Mouse (Mus musculus) stomach, embryonic 16.5 days (tissue): Measurements from ENCODE around the gene Cox7a1. TPM values are rescaled to one million over a fixed set of nuclear protein-coding genes. Genes with fewer than 3 reads are reported as not detected.
"Not testable (repeated sequence)": the region's sequence is repeated elsewhere in the genome, so short reads cannot be mapped to it uniquely, and the experiment has no call there.

Source experiments
- ATAC-seq: fragments of 200-750 bp; cut with Nextera tagmentation; 2 replicates; pipeline ENCODE4 v1.8.0; 2017; ENCODE audit warnings: moderate number of reproducible peaks, moderate TSS enrichment; ENCODE audit not compliant: insufficient read depth, low FRiP score
- H3K27ac ChIP-seq: fragments of 300-500 bp; sonication (generic); 2 replicates; pipeline ENCODE4 v1.5.1; 2014; ENCODE audit warnings: low read length
- H3K27me3 ChIP-seq: fragments of 300-500 bp; sonication (generic); 2 replicates; pipeline ENCODE4 v1.6.1; 2014; ENCODE audit warnings: low read length, control low read depth, mixed read lengths; ENCODE audit not compliant: control insufficient read depth, insufficient read depth
- H3K36me3 ChIP-seq: fragments of 300-500 bp; sonication (generic); 2 replicates; pipeline ENCODE4 v1.6.1; 2014; ENCODE audit warnings: low read length; ENCODE audit not compliant: control insufficient read depth, insufficient read depth
- H3K4me1 ChIP-seq: fragments of 300-500 bp; sonication (generic); 2 replicates; pipeline ENCODE4 v1.6.1; 2014; ENCODE audit warnings: low read length, control low read depth, mixed read lengths; ENCODE audit not compliant: control insufficient read depth, insufficient read depth
- H3K4me2 ChIP-seq: fragments of 300-500 bp; sonication (generic); 2 replicates; pipeline ENCODE4 v1.6.1; 2014; ENCODE audit warnings: low read depth, low read length, mixed read lengths
- H3K4me3 ChIP-seq: fragments of 300-500 bp; sonication (generic); replicated peaks from 2 replicates; pipeline ENCODE4 v1.5.1; 2014; ENCODE audit warnings: mild to moderate bottlenecking, low read length
- H3K9ac ChIP-seq: fragments of 300-500 bp; sonication (generic); 2 replicates; pipeline ENCODE4 v1.6.1; 2014; ENCODE audit warnings: low read length
- H3K9me3 ChIP-seq: fragments of 300-500 bp; sonication (generic); replicated peaks from 2 replicates; pipeline ENCODE4 v1.6.1; 2016; ENCODE audit warnings: low read length, control low read depth; ENCODE audit not compliant: control insufficient read depth
- WGBS: fragments of 180-500 bp; shearing (Covaris S2); extraction: QIAGEN DNeasy Blood & Tissue Kit; methylation state at CpG from one replicate; pipeline ENCODE4 v1.1.7; 2014; 5-methylcytosine and 5-hydroxymethylcytosine counted together
- polyA plus RNA-seq: library from polyadenylated mRNA; unstranded; fragments of >200 nt; fragmentation: Nextera tagmentation; extraction: Ambion mirVana; gene quantifications from 2 replicates; pipeline ENCODE4 v1.2.1, GENCODE M21; 2015

Cox7a1 gene
- polyA plus RNA-seq, 1 experiment from 2014 or later = 25.0 TPM

DNA sequence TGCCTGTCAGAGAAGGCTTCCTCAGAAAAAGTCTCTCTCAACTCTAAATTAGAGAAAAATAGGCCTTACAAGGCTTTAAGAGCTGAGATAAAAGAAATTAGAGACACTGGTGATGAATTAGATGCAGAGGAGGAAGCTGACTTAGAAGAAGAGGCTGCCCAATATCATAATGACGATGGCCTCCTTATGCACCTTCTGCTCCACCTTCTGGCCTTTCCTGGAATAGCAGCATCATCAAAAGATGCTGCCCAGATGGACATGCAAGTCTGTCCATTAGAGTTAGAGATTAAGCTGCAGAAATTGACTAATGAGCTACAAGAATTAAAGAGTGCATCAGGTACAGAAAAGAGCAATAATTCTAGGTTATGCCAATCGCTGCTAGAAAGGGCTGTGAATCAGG, 21.4 kb downstream of the Cox7a1 start:
- WGBS = 1% methylated on average over 2 of the region's 2 CpGs
- Histone ChIP-seq H3K27ac (no peak overlapping the region), H3K4me2 (no peak overlapping the region), H3K36me3 (no peaks in the 10 kb centered on the region), H3K4me3 (no peak overlapping the region), H3K9me3 (no peaks in the 10 kb centered on the region), H3K9ac (no peak overlapping the region), H3K27me3 (no peaks in the 10 kb centered on the region), H3K4me1 (no peaks in the 10 kb centered on the region)
- ATAC-seq = no peak

DNA sequence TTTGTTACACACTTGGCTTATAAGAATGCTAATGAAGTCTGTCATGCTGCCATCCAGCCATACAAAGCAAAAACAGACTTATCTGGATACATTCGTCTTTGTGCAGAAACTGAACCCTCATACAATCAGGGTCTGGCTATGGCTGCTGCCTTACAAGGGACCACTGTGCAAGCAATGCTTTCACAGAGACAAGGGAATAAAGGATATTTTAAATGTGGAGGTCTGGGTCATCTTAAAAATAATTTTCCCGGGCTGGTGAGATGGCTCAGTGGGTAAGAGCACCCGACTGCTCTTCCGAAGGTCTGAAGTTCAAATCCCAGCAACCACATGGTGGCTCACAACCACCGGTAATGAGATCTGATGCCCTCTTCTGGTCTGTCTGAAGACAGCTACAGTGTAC, 22.4 kb downstream of the Cox7a1 start:
- H3K9me3 ChIP-seq, H3K27ac ChIP-seq, H3K9ac ChIP-seq, ATAC-seq, H3K4me1 ChIP-seq, H3K4me2 ChIP-seq, H3K36me3 ChIP-seq, H3K4me3 ChIP-seq, H3K27me3 ChIP-seq: not testable (repeated sequence)
- WGBS = 50% methylated on average over 5 of the region's 5 CpGs

DNA sequence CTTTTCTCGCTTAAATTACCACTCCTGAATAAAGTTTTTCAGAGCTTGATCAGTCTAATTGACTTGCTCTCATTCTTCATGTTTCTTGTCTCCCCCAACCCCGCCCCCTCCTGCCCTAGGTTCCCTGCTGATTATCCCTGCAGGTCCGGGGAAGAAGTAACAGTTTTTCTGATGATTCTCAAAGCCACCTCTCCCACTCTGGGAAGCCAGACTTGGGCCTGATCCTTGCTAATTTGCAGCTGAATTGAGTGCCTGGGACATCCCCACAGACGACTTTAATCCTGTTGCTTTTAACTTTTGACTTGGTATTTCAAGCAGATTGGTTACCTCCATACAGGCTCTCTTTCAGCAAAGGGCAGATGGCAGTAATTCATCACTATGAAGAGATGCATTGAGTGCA, 27.1 kb downstream of the Cox7a1 start:
- Histone ChIP-seq H3K27ac (no peak overlapping the region), H3K36me3 (no peaks in the 10 kb centered on the region), H3K27me3 (no peaks in the 10 kb centered on the region), H3K4me1 (no peaks in the 10 kb centered on the region), H3K4me2 (no peak overlapping the region), H3K9ac (no peak overlapping the region), H3K9me3 (no peaks in the 10 kb centered on the region), H3K4me3 (no peak overlapping the region)
- 31% methylated on average over 4 of the region's 4 CpGs for WGBS
- ATAC-seq = no peak

DNA sequence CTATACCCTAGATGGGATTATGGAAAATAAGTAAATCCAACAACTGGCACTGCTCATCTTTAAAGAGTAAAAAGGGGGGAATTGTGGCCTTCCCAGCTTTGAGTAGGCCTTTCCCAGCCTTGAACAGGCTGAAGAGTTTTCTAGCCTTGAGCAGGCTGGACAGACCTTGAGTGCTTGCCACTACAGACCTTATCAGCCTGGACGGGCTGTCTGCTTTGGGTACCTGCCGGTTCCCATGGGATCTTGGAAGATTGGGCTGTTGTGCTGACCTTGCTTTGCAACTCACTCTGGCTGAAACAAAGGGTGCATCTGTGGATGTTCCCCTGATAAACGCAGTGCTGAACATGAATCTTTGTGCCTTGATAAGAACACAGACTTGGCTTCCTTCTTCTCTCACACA, 29.9 kb downstream of the Cox7a1 start:
- 71% methylated on average over 3 of the region's 3 CpGs for WGBS
- no peak overlapping the region for H3K27ac ChIP-seq
- no peak overlapping the region for H3K4me3 ChIP-seq
- no peak for ATAC-seq
- H3K27me3 ChIP-seq = no peaks in the 10 kb centered on the region
- no peak overlapping the region for H3K4me2 ChIP-seq
- no peaks in the 10 kb centered on the region for H3K4me1 ChIP-seq
- no peak overlapping the region for H3K9ac ChIP-seq
- H3K9me3 ChIP-seq = no peaks in the 10 kb centered on the region
- no peaks in the 10 kb centered on the region for H3K36me3 ChIP-seq

DNA sequence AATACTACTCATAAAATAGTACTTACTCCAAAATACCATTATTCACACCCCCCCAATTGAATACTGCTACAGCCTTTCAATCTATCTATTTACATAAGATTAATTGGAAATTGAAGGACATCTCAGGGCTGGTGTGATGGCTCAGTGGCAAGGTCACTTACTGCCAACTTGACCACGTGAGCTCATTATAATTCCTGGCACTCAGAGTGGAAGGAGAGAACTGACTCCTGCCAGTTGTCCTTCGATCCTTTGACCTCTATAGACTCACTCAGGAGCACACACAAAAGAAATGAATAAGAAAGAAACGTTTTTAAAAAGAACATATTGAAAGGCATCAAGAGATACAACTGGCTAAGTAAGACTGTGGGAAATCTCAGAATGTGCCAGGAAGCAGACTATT, 31.9 kb downstream of the Cox7a1 start:
- 0 out of 2 replicates have a peak, but pooled peaks cover 6% of the 10 kb centered on the region for H3K4me1 ChIP-seq
- no peaks in the 10 kb centered on the region for H3K27me3 ChIP-seq
- no peak overlapping the region for H3K9ac ChIP-seq
- H3K36me3 ChIP-seq = no peaks in the 10 kb centered on the region
- ATAC-seq = no peak
- no peak overlapping the region for H3K4me2 ChIP-seq
- no peak overlapping the region for H3K4me3 ChIP-seq
- H3K27ac ChIP-seq = no peak overlapping the region
- H3K9me3 ChIP-seq = no peaks in the 10 kb centered on the region
- 82% methylated on average over 3 of the region's 3 CpGs for WGBS

DNA sequence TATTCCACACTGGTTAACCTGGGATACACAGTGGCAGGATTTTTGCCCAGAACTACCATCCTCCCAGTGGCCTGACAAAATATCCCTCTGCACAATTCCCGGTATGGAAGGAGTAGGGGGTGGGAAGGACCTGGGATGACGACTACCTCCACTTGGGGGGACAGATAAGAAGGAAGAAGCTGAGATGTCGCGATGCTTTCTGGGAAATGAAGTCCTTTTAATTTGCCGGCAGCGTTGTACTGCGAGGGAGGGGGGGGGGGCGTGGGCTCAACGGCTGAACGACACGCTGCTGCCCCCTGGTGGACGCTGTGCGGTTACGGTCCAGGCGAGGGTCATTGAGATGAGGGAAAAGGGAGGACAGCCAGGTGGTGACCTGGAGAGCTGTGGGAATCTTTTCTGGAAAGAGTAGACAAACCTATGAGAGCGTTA, 32.8 kb downstream of the Cox7a1 start:
- H3K4me2 ChIP-seq = peak overlapping the region; percentile 50
- H3K4me3 ChIP-seq = peak overlapping the region; percentile 26
- H3K9ac ChIP-seq = peak overlapping the region; percentile 60; the same call in 1 of the 2 replicates
- no peaks in the 10 kb centered on the region for H3K27me3 ChIP-seq
- no peaks in the 10 kb centered on the region for H3K36me3 ChIP-seq
- H3K4me1 ChIP-seq = 0 out of 2 replicates have a peak, but pooled peaks cover 6% of the 10 kb centered on the region
- WGBS = under 1% methylated on average over 16 of the region's 16 CpGs
- no peak overlapping the region; the same call in 1 of the 2 replicates for H3K27ac ChIP-seq
- ATAC-seq = peak; percentile 79
- H3K9me3 ChIP-seq = no peaks in the 10 kb centered on the region

DNA sequence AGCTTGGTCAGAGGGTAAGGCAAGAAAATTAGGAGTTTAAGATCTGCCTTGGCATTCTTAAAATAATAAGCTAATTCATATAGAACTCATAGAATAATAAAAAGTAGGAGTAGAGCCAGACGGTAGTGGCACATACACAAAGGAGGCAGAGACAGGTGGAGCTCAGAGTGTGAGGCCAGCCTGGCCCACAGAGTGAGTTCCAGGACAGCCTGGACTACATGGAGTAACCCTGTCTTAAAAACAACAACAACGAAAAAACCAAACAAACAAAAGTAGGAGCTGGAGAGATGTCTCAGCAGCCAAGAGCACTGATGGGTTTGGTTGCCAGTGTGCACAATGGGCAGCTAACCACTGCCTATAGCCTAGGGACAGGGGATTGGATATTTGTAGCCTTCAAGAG, 33.3 kb downstream of the Cox7a1 start:
- Histone ChIP-seq H3K4me2 (no peak overlapping the region), H3K9me3 (no peaks in the 10 kb centered on the region), H3K9ac (no peak overlapping the region), H3K4me1 (0 out of 2 replicates have a peak, but pooled peaks cover 6% of the 10 kb centered on the region), H3K27me3 (no peaks in the 10 kb centered on the region), H3K4me3 (no peak overlapping the region), H3K36me3 (no peaks in the 10 kb centered on the region), H3K27ac (no peak overlapping the region)
- no peak for ATAC-seq
- WGBS = 73% methylated on average over 2 of the region's 2 CpGs

DNA sequence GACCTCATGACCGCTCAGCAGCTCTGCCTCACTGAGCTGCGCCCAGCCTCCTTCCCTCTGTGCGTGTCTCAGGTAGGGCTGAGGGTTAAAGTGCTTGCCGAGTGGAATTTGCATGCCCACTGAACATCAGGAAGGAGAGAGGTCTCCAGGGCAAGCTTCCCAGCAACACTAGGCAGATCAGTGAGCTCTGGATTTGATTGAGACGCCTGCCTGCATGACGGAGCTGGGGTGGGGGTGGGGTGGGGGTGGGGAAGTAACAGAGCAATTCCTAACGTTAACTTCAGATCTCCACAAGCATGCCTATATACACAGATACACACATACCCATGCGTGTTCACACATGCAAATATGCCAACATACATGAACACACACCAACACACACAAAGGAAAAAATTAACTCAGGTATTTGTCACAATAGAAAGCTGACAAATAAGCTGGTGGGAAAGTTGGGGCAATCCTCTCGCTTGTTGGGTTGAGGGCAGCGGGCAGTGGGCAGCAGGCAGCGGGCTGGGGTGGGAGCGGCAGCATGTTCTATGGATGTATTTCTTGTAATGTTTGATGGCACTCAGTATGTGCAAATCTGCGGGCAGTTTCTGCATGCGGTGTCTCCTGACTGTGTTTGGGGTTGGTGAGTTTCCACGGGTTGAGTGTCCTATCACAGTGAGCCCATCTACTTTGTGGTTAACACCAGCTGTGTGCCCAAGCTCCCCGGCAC, 35.5 kb downstream of the Cox7a1 start:
- peak overlapping the region; percentile 57 for H3K4me3 ChIP-seq

DNA sequence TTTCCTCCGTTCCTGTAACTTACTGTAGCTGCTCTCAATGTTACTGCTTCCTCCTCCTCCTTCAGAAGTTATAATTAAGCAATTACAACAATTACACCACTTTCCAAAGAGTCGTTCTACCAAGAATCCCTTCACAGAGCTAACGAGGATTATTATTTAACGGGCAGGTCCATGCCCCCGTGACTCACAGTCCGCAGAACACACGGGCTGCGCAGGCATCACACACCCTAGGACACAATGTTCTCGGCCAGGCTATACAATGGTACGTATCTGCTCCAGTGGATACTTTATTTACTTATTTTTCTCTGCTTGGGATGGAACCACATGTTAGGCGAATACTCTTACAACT, 36.0 kb downstream of the Cox7a1 start:
- Histone ChIP-seq H3K36me3 (peaks cover 11% of the 10 kb centered on the region), H3K27me3 (no peaks in the 10 kb centered on the region), H3K4me3 (peak overlapping the region; percentile 57), H3K27ac (peak overlapping the region; percentile 36; the same call in 1 of the 2 replicates), H3K9ac (peak overlapping the region; percentile 74), H3K4me1 (0 out of 2 replicates have a peak, but pooled peaks cover 6% of the 10 kb centered on the region), H3K4me2 (peak overlapping the region; percentile 99), H3K9me3 (no peaks in the 10 kb centered on the region)
- ATAC-seq = 0 out of 2 replicates have a peak, but pooled peaks have one; percentile 62
- 17% methylated on average over 11 of the region's 11 CpGs for WGBS

More for the DNA sequence above, 35.5 kb downstream of the Cox7a1 start:
- ATAC-seq = peak; percentile 67; the same call in 1 of the 2 replicates
- Histone ChIP-seq H3K27ac (peak overlapping the region; percentile 36; the same call in 1 of the 2 replicates), H3K4me2 (peak overlapping the region; percentile 99), H3K36me3 (peaks cover 10% of the 10 kb centered on the region), H3K9ac (peak overlapping the region; percentile 74), H3K27me3 (no peaks in the 10 kb centered on the region), H3K9me3 (no peaks in the 10 kb centered on the region), H3K4me1 (0 out of 2 replicates have a peak, but pooled peaks cover 6% of the 10 kb centered on the region)
- WGBS = 3% methylated on average over 16 of the region's 16 CpGs
